Comparison of ENCODE assay signal across 8 mouse cellular contexts in genomic region chr1:153048147-153048878, GRCm38 (mm10).
DNase-seq lines count a peak whose midpoint lies in the region; ATAC-seq and TF ChIP-seq lines count a peak whose summit lies in the region.

No protein-coding gene starts in this region.

- no peak overlapping the region for H3K9ac ChIP-seq in hindbrain, embryonic 11.5 days (ENCODE audit: low read depth, low read length)
- H3K9ac ChIP-seq in liver, postnatal 0 days (replicated peaks) = no peak overlapping the region
- no peak overlapping the region for H3K9ac ChIP-seq in neural tube, embryonic 15.5 days (replicated peaks)

- no peaks in the 10 kb centered on the region for H3K9me3 ChIP-seq in hindbrain, embryonic 11.5 days (ENCODE audit: control insufficient read depth, low read length)
- no peaks in the 10 kb centered on the region for H3K9me3 ChIP-seq in liver, postnatal 0 days (ENCODE audit: low read length)
- no peaks in the 10 kb centered on the region for H3K9me3 ChIP-seq in neural tube, embryonic 15.5 days (replicated peaks)

- no peak for TF ChIP-seq POLR2A in embryonic fibroblast, embryonic 13.5 days (IDR thresholded peaks at IDR 0.05; ENCODE audit: low read depth, low read length)
- TF ChIP-seq POLR2A in thymus, adult 2 months (IDR thresholded peaks at IDR 0.05; ENCODE audit: control insufficient read depth, extremely low read depth, insufficient read depth, low read length, poor library complexity) = no peak

- H3K4me1 ChIP-seq in embryonic fibroblast, embryonic 13.5 days (ENCODE audit: control insufficient read depth, insufficient read depth, low read length) = peaks cover 8% of the 10 kb centered on the region; the same call in 1 of the 2 replicates
- H3K4me1 ChIP-seq in hindbrain, embryonic 11.5 days (replicated peaks; ENCODE audit: control insufficient read depth, insufficient read depth, low read length) = peaks cover 3% of the 10 kb centered on the region; the same call in 1 of the 2 replicates
- no peaks in the 10 kb centered on the region for H3K4me1 ChIP-seq in liver, postnatal 0 days (ENCODE audit: insufficient read depth)
- peaks cover 31% of the 10 kb centered on the region for H3K4me1 ChIP-seq in neural tube, embryonic 15.5 days
- no peaks in the 10 kb centered on the region for H3K4me1 ChIP-seq in thymus, adult 2 months (replicated peaks; ENCODE audit: control insufficient read depth, insufficient read depth, low read length)

- H3K27me3 ChIP-seq in hindbrain, embryonic 11.5 days (ENCODE audit: control insufficient read depth, insufficient read depth, low read length) = no peaks in the 10 kb centered on the region; the same call in 1 of the 2 replicates
- H3K27me3 ChIP-seq in liver, postnatal 0 days (ENCODE audit: insufficient read depth, low read length) = no peaks in the 10 kb centered on the region
- peaks cover 9% of the 10 kb centered on the region for H3K27me3 ChIP-seq in neural tube, embryonic 15.5 days (replicated peaks)
- H3K27me3 ChIP-seq in thymus, adult 2 months (ENCODE audit: control insufficient read depth, insufficient read depth, low read length) = no peaks in the 10 kb centered on the region

- no peak overlapping the region for H3K4me2 ChIP-seq in hindbrain, embryonic 11.5 days (replicated peaks; ENCODE audit: low read depth, low read length)
- H3K4me2 ChIP-seq in liver, postnatal 0 days (ENCODE audit: low read depth, low read length) = no peak overlapping the region
- H3K4me2 ChIP-seq in neural tube, embryonic 15.5 days = no peak overlapping the region

- TF ChIP-seq CTCF in embryonic fibroblast, embryonic 13.5 days (IDR thresholded peaks at IDR 0.05; ENCODE audit: borderline replicate concordance, insufficient read depth, low read length) = peak; percentile 43; the same call in 1 of the 2 replicates
- TF ChIP-seq CTCF in liver, postnatal 0 days (IDR thresholded peaks at IDR 0.05; ENCODE audit: low read depth) = peak; percentile 32; the same call in 1 of the 2 replicates
- TF ChIP-seq CTCF in thymus, adult 2 months (IDR thresholded peaks at IDR 0.05; ENCODE audit: borderline replicate concordance, control insufficient read depth, extremely low read depth, insufficient read depth, low read length, poor library complexity) = no peak

- peak; percentile 76 for ATAC-seq in hindbrain, embryonic 11.5 days (ENCODE audit: low FRiP score)
- no peak for ATAC-seq in liver, postnatal 0 days
- 0 out of 2 replicates have a peak, but pooled peaks have one; percentile 39 for ATAC-seq in neural tube, embryonic 15.5 days (ENCODE audit: low FRiP score)

- H3K27ac ChIP-seq in embryonic fibroblast, embryonic 13.5 days (ENCODE audit: insufficient read depth, low read length) = peak overlapping the region; percentile 81
- peak overlapping the region; percentile 54 for H3K27ac ChIP-seq in hindbrain, embryonic 11.5 days (ENCODE audit: low read depth, low read length)
- no peak overlapping the region for H3K27ac ChIP-seq in liver, postnatal 0 days (ENCODE audit: low read depth)
- H3K27ac ChIP-seq in neural tube, embryonic 15.5 days (replicated peaks) = peak overlapping the region; percentile 45
- no peak overlapping the region for H3K27ac ChIP-seq in thymus, adult 2 months (ENCODE audit: control insufficient read depth, insufficient read depth, low read length)

- TF ChIP-seq EP300 in liver, postnatal 0 days (IDR thresholded peaks at IDR 0.05; ENCODE audit: low read depth) = no peak

- peak; percentile 82 for DNase-seq in 3T3-L1 (ENCODE audit: low read depth, low spot score)
- peak; percentile 69 for DNase-seq in adrenal gland, postnatal 10 days
- DNase-seq in hindbrain, embryonic 11.5 days (ENCODE audit: low spot score) = peak; percentile 70
- no peak for DNase-seq in liver, postnatal 0 days
- DNase-seq in B cell, adult 2 months = no peak
- no peak for DNase-seq in thymus, adult 2 months

- 12% methylated on average over 14 of the region's 14 CpGs for WGBS in hindbrain, embryonic 11.5 days
- 40% methylated on average over 14 of the region's 14 CpGs for WGBS in liver, postnatal 0 days (ENCODE audit: insufficient replicate concordance)
- WGBS in neural tube, embryonic 15.5 days = 23% methylated on average over 14 of the region's 14 CpGs
- 84% methylated on average over 14 of the region's 14 CpGs for WGBS in thymus, adult 2 months

- no peak overlapping the region for H3K4me3 ChIP-seq in embryonic fibroblast, embryonic 13.5 days (ENCODE audit: insufficient read depth, low read length)
- no peak overlapping the region for H3K4me3 ChIP-seq in hindbrain, embryonic 11.5 days (ENCODE audit: low read depth, low read length)
- no peak overlapping the region for H3K4me3 ChIP-seq in liver, postnatal 0 days (ENCODE audit: low read depth, low read length)
- H3K4me3 ChIP-seq in neural tube, embryonic 15.5 days (replicated peaks) = no peak overlapping the region
- H3K4me3 ChIP-seq in thymus, adult 2 months (ENCODE audit: control insufficient read depth, insufficient read depth, low read length) = no peak overlapping the region

- H3K36me3 ChIP-seq in hindbrain, embryonic 11.5 days (ENCODE audit: control insufficient read depth, insufficient read depth, low read length) = no peaks in the 10 kb centered on the region
- no peaks in the 10 kb centered on the region for H3K36me3 ChIP-seq in liver, postnatal 0 days (replicated peaks; ENCODE audit: insufficient read depth, low read length)
- H3K36me3 ChIP-seq in neural tube, embryonic 15.5 days = no peaks in the 10 kb centered on the region
- no peaks in the 10 kb centered on the region for H3K36me3 ChIP-seq in thymus, adult 2 months (ENCODE audit: control insufficient read depth, insufficient read depth, low read length)

Comparison
In these comparisons a context has a peak if more than half of its experiments do, and no peak if none do; other contexts are left out.
1. DNase-seq: peak in 3T3-L1 (single experiment), adrenal gland, postnatal 10 days (single experiment) and hindbrain, embryonic 11.5 days (single experiment); none in liver, postnatal 0 days (single experiment), B cell, adult 2 months (0 of 2) and thymus, adult 2 months (single experiment).
2. H3K27ac ChIP-seq: peak in embryonic fibroblast, embryonic 13.5 days (single experiment), hindbrain, embryonic 11.5 days (single experiment) and neural tube, embryonic 15.5 days (single experiment); none in liver, postnatal 0 days (single experiment) and thymus, adult 2 months (single experiment).